Mouse (Mus musculus) gastrocnemius, adult 2 months (tissue): ENCODE data around the gene Lin7c. TPM values are rescaled to one million over a fixed set of nuclear protein-coding genes. Genes with fewer than 3 reads are reported as not detected.

Source experiments
- DNase-seq: peaks from one replicate; pipeline ENCODE4 v3.0.0; 2022
- H3K27ac ChIP-seq: fragments of 200-600 bp; 2 replicates; pipeline ENCODE4 v1.8.1; 2022; ENCODE audit warnings: mild to moderate bottlenecking
- H3K4me3 ChIP-seq: fragments of 200-600 bp; 2 replicates; pipeline ENCODE4 v1.8.1; 2022; ENCODE audit warnings: mild to moderate bottlenecking, moderate library complexity
- CTCF ChIP-seq: fragments of 200-600 bp; IDR thresholded peaks from 2 replicates; pipeline ENCODE4 v1.8.1; 2022; ENCODE audit warnings: antibody characterized with exemption, mild to moderate bottlenecking, moderate library complexity
- intact Hi-C: fragments of 180-260 bp; cut with DNase I; formaldehyde crosslinking; loops from one replicate; pipeline ENCODE4 v1.15.1; 2025
- total RNA-seq, 2 experiments: library from RNA; stranded (reverse); gene quantifications; 2 replicates each; pipeline ENCODE4 v1.2.3; 2021

Lin7c gene
- total RNA-seq, 2 experiments from 2014 or later = 27.5 to 32.9 TPM

DNA sequence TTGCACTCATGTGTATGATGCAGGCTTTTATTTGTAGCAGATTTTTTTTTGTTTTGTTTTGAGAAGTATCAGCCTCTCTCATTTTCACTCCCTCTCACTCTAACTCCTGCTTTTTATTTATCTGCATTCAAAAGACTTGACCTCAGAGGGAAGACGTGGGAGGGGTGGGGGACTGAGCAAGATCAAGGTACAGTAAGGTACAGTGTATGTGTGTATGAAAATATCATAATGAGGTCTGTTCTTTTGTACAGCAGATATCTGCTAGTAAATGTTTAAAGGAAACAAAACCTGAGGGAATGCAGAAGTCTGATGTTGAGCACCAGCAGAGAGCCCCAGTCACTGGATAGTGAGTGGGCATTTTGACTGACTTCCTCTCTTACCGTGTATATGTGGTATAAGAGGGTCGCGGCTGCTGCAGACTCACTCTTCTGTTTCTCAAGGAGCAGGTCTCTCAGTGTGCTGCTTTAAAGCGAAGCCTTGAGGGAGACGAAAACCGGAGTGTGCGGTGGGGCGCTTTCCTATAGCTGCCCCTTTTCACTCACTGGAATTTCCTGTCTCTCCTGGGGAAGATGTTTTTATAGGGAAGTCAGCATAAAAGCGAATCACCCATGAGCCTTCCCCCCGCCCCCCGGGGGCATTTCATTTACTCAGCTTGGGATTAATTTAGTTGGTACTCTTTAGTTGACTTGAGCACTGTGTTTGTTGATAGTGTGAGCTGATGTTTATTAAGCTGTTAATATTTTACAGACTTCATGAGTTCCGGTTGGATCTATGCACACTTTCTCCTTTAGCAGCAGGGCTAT, 41.5 kb downstream of the Lin7c start:
- intact Hi-C loops = no loop called here

DNA sequence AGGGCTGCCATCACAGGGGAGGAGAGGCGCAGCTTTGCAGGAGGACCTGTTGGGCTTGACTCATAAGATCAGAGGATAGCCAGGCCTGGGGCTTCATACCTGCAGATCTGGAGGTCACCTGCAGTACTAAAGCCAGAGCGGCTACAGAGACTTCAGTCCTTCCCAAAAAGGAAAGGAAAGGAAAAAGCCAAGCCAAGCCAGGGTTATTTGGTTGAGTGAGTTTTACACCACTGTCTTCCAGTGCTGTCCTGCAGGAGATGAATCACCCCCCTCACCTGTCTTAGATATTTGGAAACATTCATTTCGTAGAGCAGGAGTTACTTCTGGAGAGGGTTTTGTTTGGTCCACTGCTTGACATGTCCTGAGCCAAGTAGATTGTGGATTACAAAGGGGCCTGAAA, 42.5 kb downstream of the Lin7c start:
- no peak for DNase-seq
- intact Hi-C loops = no loop called here
- Histone ChIP-seq H3K27ac (no peak overlapping the region), H3K4me3 (no peak overlapping the region)
- no peak for TF ChIP-seq CTCF

More for the DNA sequence above, 41.5 kb downstream of the Lin7c start:
- TF ChIP-seq CTCF = no peak
- Histone ChIP-seq H3K27ac (no peak overlapping the region), H3K4me3 (no peak overlapping the region)
- no peak for DNase-seq

DNA sequence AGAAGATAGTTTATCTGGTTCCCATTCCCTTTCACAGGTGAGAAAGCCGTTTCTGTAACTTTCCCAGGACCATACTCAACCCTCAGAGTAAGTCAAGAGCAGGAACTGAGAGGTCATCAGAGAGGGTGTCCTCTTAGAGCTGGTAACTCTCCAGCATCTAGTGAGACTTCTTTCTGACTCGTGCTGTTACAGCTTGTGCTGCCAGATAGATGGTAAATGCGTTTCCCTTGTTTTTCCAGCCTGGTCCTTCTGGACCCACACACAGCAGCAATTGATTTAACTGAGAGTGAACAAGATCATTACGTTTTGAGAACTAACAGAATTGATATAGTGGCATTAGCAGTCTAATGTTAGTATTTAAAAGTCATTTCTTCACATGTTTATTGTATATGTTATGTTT, 43.4 kb downstream of the Lin7c start:
- Histone ChIP-seq H3K27ac (no peak overlapping the region), H3K4me3 (no peak overlapping the region)
- TF ChIP-seq CTCF = no peak
- DNase-seq = no peak
- intact Hi-C loops = no loop called here

DNA sequence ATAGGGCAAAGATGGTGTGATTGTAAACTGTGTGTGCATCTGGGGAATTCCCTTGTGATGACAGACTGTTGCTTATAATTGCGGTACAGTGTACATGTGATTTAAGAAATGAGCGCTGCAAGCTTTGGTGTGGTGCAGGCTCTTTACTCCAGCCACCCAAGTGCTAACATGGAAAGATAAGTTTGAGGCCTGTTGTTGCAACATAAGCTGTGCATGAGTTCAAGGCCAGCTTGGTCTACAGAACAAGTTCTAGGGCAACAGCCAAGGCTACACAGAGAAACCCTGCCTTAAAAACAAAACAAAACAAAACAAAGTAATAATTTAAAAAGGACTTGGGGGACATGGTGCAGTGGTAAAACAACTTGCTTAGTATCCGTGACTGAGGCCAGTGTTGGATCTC, 44.5 kb downstream of the Lin7c start:
- DNase-seq = no peak
- no peak overlapping the region for H3K4me3 ChIP-seq
- H3K27ac ChIP-seq = no peak overlapping the region
- no peak for TF ChIP-seq CTCF
- intact Hi-C loops = no loop called here

DNA sequence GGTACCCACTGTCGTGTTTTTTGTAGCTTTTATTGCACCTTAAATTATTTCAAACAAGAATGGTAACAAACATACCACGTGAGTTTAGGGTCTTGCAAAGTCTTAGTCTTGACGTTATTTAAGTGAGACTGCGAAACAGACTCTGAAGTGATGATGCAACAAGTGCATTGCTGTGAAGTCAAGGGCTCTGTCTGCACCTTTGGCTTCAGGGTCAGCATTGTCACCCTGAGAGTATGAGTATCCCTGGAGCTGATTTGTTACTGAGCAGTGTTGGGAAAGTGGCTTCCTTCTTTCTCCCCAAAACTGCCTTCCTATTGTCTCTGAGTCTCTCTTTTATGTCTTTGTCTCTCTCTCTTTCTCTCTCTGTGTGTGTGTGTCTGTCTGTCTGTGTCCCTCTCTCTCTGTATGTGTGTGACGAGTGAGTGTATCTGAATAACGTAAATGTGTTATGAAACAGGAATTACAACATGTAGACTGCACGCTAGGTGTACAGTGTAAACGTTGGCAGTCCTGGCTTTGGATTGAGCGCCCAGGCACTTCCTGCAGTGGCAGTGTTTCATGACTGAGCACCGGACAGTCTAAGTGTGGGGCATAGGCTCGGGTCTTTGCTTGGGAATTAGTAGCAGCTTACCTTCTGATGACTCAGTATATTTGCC, 45.2 kb downstream of the Lin7c start:
- Histone ChIP-seq H3K4me3 (no peak overlapping the region), H3K27ac (peak overlapping the region; percentile 71)
- intact Hi-C loops = no loop called here
- TF ChIP-seq CTCF = no peak
- no peak for DNase-seq

DNA sequence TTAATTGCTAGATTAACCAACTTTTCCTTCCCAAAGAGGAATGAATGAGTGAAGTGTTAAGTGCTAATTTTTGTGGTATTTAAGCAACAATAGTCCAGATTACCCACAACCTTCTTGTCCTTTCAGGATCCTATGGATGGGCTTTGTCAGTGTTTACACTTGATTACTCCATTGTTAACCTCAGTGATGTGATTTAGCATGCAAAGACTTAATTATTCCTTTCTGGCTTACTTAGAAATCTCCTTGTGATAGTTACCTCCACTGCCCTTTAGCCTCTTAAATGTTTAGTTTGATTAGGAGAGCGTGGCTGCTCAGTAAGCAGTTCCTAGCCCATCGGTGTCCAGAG, 45.7 kb downstream of the Lin7c start:
- DNase-seq = no peak
- Histone ChIP-seq H3K27ac (peak overlapping the region; percentile 71), H3K4me3 (no peak overlapping the region)
- intact Hi-C loops = no loop called here
- no peak for TF ChIP-seq CTCF

DNA sequence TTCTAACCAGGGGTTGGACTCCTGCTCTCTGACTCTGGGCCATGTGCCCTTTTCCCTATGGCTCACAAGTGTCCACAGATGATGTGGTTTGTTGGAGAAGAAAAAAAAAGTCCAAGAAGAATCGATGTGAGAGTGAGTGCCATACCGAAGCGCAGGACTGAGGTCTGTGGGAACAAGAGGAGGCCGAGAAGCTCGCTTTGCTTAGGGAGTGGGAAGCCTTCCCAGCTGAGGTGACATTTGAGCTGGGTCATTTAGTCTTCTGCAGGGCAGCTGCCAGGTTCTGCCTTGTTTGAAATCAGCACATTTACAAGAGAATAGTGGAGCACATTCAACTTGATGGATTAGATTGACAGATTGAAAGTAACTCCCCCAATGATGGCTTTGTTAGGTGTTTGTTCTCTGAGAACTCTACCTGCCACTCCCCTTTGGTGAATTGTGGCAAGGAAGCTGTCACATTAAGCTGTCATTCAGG, 51.4 kb downstream of the Lin7c start:
- TF ChIP-seq CTCF = no peak
- Histone ChIP-seq H3K27ac (peak overlapping the region; percentile 74), H3K4me3 (peak overlapping the region; percentile 28; the same call in 1 of the 2 replicates)
- intact Hi-C loops = no loop called here
- peak; percentile 79 for DNase-seq

DNA sequence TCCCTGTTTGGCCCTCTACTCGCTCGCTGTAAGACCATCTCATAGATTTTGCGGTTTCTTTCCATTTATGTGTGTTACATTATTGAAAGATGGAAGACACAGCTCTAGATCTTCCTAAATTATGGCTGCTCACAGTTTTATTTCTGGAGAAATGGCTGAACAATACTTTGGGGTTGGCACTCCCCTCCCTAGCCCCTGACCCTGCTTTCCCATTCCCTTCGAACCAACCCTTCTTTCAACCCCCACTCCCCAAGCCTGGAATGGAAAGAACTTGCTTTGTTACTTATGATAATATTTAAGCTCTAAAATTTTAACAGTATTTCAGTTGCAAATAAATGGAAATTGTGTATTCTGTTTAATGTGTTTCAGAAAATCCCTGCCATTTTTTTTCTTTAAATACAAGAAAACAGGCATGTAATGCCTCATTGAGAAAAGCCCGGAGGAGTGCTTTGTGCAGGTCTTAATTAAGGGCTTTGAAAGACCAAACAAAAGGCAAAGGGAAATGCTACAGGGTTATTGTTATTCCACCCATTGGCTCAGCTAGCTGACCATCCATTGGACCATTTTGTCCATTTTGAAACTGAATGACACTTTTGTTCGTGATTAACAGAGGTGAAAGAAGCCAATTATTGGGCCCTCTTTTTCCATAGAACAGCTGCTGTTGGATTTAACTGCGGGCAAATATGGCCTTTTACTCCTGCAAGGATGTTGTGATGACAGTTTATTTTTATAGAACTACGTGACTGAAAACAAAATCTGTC, 52.3 kb downstream of the Lin7c start:
- intact Hi-C loops = no loop called here
- TF ChIP-seq CTCF = no peak
- H3K4me3 ChIP-seq = no peak overlapping the region
- DNase-seq = no peak
- H3K27ac ChIP-seq = no peak overlapping the region

DNA sequence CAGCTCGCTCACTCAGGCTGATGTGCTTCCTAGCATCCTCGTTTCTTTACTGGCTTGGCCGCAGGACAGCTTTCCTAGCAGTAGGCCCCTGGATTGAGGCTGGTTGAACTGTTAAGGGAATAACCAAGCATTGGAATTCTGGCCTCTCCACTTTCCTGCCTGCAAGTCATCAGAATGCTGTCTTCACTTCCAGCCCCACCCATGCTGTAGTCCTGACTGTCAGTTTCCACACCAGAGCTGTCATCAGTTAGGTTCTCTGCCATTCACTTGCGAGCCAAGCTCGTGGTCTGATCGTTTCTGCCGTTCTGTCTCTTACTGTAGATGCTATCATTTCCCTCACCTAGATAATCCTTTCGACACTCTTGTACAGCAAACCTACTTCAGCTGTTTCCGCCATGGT, 54.3 kb downstream of the Lin7c start:
- no peak for TF ChIP-seq CTCF
- intact Hi-C loops = no loop called here
- Histone ChIP-seq H3K4me3 (no peak overlapping the region), H3K27ac (no peak overlapping the region)
- no peak for DNase-seq

DNA sequence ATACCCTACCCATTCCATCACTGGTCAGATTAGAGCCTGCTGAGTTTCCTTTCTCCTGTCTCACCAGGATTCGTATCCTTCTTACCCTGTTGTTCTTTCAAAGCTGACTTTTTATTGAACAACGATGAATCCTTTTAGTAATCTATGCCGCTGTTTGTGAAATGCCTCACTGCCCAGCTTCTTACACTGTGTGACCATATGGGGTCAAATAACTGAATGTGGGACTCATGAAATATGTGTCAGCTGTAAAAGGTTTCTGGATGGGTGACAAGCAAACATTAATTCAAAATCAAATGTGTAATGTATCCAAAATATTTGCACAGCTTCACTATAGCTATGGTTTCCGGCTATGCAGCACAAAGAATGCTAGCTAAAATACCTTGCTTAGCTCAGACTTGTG, 54.9 kb downstream of the Lin7c start:
- TF ChIP-seq CTCF = no peak
- intact Hi-C loops = no loop called here
- DNase-seq = no peak
- H3K27ac ChIP-seq = no peak overlapping the region
- H3K4me3 ChIP-seq = no peak overlapping the region

DNA sequence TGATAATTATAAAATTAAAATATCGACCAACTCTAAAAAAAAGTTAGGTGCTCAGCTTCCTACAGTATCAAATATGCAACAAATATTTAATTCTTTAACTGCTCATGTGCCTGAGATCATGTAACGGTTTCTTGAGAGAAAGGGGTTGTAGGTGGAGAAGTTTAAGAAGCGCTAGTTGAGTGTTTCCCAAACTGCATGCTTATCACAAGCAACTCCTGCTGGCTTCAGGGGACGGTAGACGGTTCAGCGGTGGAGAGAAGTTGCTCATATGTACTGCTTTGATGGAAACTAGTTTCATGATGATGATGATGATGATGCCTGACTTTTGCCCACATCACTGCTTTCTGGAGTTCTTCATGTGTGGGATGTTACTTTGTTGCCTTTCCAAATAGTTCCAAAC, 55.8 kb downstream of the Lin7c start:
- intact Hi-C loops = no loop called here
- TF ChIP-seq CTCF = no peak
- H3K4me3 ChIP-seq = no peak overlapping the region
- no peak overlapping the region for H3K27ac ChIP-seq
- DNase-seq = no peak

DNA sequence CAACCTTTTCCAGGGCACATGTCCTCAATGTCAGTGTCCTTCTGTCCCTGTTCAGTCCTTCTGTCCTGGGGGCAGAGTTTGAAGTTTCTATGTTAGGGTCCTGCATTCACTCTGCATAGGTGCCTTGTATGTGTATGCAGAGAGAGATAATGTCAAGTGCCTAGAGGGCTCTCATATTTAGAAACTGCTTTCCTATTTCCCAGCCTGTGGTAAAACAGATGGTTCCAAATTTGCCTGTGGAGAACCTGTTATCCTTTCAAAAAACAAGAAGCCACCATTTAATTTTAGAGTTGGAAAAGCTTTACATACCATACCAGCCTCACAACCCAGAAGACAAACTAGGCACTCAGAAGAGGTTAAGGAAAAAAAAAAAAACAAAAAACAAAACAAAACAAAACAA, 58.9 kb downstream of the Lin7c start:
- no peak for DNase-seq
- intact Hi-C loops = no loop called here
- H3K27ac ChIP-seq = no peak overlapping the region
- TF ChIP-seq CTCF = no peak
- no peak overlapping the region for H3K4me3 ChIP-seq

DNA sequence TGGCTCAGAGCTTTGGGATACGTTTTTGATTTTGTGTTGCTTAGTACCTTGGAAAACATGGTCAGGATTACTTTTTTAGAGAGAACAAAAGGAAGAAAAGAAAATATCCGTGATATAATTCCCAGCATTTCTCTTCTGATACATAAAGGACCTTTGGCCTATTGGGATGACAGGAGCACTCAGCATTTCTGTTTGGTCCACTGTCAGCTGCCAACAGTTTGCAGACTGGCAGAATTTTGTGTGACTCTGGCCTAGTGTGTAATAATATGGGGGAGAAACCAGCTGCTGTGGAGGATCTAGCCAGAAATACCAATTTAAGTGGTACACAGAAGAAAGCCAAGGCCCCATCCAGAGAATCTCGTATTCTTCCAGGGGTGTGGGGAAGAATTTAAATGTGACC, 59.7 kb downstream of the Lin7c start:
- no peak for DNase-seq
- Histone ChIP-seq H3K4me3 (no peak overlapping the region), H3K27ac (0 out of 2 replicates have a peak overlapping the region, but pooled peaks have one; percentile 10)
- TF ChIP-seq CTCF = no peak
- intact Hi-C loops = no loop called here

Other genes starting within 250 kb of the Lin7c start
- under 1 TPM; 0.50 to 0.84 TPM for gene Bdnf, start 216.2 kb upstream of the Lin7c start, total RNA-seq
- 10 to 100 TPM; 28.9 to 30.4 TPM for gene Lgr4, start 26.8 kb downstream of the Lin7c start, total RNA-seq
- 1 to 10 TPM; 2.5 to 3.2 TPM for gene Ccdc34, start 127.0 kb downstream of the Lin7c start, total RNA-seq